Mouse (Mus musculus): Measurements from ENCODE around the gene Tacc2.

- TF ChIP-seq GATA1 (IDR thresholded peaks at IDR 0.05; ENCODE audit: low read length) (no peak), TAL1 (IDR thresholded peaks at IDR 0.05; ENCODE audit: low read length) (no peak)
Observed at GRCm38 (mm10) chr7:130773914-130774630, 196.8 kb downstream of the Tacc2 start, which contains the start of gene Btbd16.
